Mouse (Mus musculus): ENCODE results near the gene Synj2.

- TF ChIP-seq EP300 (IDR thresholded peaks at IDR 0.05; ENCODE audit: low read depth) (no peak), CTCF (IDR thresholded peaks at IDR 0.05; ENCODE audit: low read depth) (no peak)
Observed at GRCm38 (mm10) chr17:6052801-6053200, 111.7 kb downstream of the Synj2 start.
